Mouse (Mus musculus): ENCODE measurements around the gene Lzts3.

GRCm38 (mm10) chr2:130632416-130632815 lies 10.2 kb downstream of the Lzts3 start:
- TF ChIP-seq CTCF (IDR thresholded peaks at IDR 0.05; ENCODE audit: borderline replicate concordance, extremely low read depth, insufficient read depth, insufficient read length) (no peak), POLR2A (IDR thresholded peaks at IDR 0.05; ENCODE audit: borderline replicate concordance, extremely low read depth, insufficient read depth, insufficient read length, poor library complexity, severe bottlenecking) (no peak)

Data from brain, embryonic 14.5 days (tissue).